Mouse (Mus musculus) limb, embryonic 11.5 days (tissue): ENCODE results near the gene Itgb5. TPM values are rescaled to one million over a fixed set of nuclear protein-coding genes. Genes with fewer than 3 reads are reported as not detected.

Experiments
- ATAC-seq: fragments of 200-750 bp; cut with Nextera tagmentation; 2 replicates; pipeline ENCODE4 v1.8.0; 2017; ENCODE audit warnings: low read depth; ENCODE audit not compliant: insufficient number of reproducible peaks, low FRiP score, low TSS enrichment
- DNase-seq: peaks from one replicate; pipeline ENCODE4 v3.0.0-alpha.2; 2015; ENCODE audit warnings: low spot score
- H3K27ac ChIP-seq: fragments of 300-500 bp; sonication (generic); replicated peaks from 2 replicates; pipeline ENCODE4 v1.5.1; 2014; ENCODE audit warnings: low read depth, mild to moderate bottlenecking, low read length
- H3K27me3 ChIP-seq: fragments of 300-500 bp; sonication (generic); 2 replicates; pipeline ENCODE4 v1.6.1; 2014; ENCODE audit warnings: mild to moderate bottlenecking, low read length, mixed read lengths; ENCODE audit not compliant: control insufficient read depth, insufficient read depth
- H3K36me3 ChIP-seq: fragments of 300-500 bp; sonication (generic); 2 replicates; pipeline ENCODE4 v1.6.1; 2014; ENCODE audit warnings: mild to moderate bottlenecking, low read length, moderate library complexity, mixed read lengths; ENCODE audit not compliant: control insufficient read depth, insufficient read depth
- H3K4me1 ChIP-seq: fragments of 300-500 bp; sonication (generic); 2 replicates; pipeline ENCODE4 v1.6.1; 2014; ENCODE audit warnings: low read length, mixed read lengths; ENCODE audit not compliant: control insufficient read depth, insufficient read depth
- H3K4me2 ChIP-seq: fragments of 300-500 bp; sonication (generic); 2 replicates; pipeline ENCODE4 v1.6.1; 2014; ENCODE audit warnings: low read depth, mild to moderate bottlenecking, moderate library complexity; ENCODE audit not compliant: severe bottlenecking
- H3K4me3 ChIP-seq: fragments of 300-500 bp; sonication (generic); 2 replicates; pipeline ENCODE4 v1.5.1; 2014; ENCODE audit warnings: low read depth, low read length
- H3K9ac ChIP-seq: fragments of 300-500 bp; sonication (generic); 2 replicates; pipeline ENCODE4 v1.6.1; 2014; ENCODE audit warnings: mild to moderate bottlenecking, low read length
- H3K9me3 ChIP-seq: fragments of 300-500 bp; sonication (generic); 2 replicates; pipeline ENCODE4 v1.6.1; 2016; ENCODE audit warnings: low read length; ENCODE audit not compliant: control insufficient read depth
- WGBS: fragments of 180-500 bp; shearing (Covaris S2); extraction: QIAGEN DNeasy Blood & Tissue Kit; methylation state at CpG from one replicate; pipeline ENCODE4 v1.1.7; 2014; 5-methylcytosine and 5-hydroxymethylcytosine counted together
- polyA plus RNA-seq: library from polyadenylated mRNA; unstranded; fragments of >200 nt; fragmentation: Nextera tagmentation; extraction: Ambion mirVana; gene quantifications from 2 replicates; pipeline ENCODE4 v1.2.1, GENCODE M21; 2014

Gene Itgb5
- polyA plus RNA-seq, 1 experiment from 2014 or later, result 64.9 TPM

DNA sequence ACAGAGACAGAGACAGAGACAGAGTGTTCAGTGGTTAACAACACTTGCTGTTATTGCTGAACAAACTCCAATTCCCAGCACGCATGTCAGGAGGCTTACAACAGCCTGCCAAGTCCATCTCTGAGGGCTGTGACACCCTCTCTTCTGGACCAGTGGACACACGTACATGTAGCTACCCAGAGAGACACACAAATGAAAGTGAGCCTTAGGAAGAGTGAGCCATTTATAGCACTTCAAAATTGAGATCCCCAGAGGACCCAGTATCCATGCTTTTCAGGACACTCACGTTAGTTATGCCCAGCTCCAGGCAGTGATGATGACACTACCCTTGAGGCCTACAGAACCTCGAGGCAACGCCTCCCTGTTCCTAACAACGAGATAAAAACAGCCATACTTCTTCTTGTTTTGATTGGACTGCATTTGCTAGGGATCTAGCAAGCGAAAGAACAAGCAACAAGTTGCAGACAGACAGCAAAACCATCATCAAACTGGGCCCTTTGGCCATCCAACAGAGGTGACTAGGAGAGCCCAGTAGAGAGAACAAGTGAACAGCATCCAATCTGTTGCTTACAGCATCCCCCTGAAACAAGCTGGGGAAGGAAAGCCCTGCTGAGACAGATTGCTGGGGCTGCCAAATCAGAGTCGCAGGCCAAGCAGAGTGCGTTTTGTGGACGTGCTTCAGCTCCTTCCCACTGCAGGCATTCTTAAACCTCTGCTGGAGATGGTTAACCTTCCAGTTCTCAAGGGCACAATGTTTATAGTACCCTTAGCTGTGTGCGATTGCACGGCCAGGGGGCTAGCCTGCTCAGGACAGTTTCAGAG, 109.1 kb downstream of the Itgb5 start:
- no peak for DNase-seq
- H3K4me1 ChIP-seq, result peaks cover 46% of the 10 kb centered on the region
- H3K4me2 ChIP-seq, result no peak overlapping the region
- ATAC-seq, result no peak
- H3K27me3 ChIP-seq, result no peaks in the 10 kb centered on the region
- 67% methylated on average over 12 of the region's 12 CpGs for WGBS
- no peak overlapping the region for H3K27ac ChIP-seq
- no peak overlapping the region for H3K9ac ChIP-seq
- H3K9me3 ChIP-seq, result no peaks in the 10 kb centered on the region
- H3K4me3 ChIP-seq, result no peak overlapping the region
- no peaks in the 10 kb centered on the region for H3K36me3 ChIP-seq

DNA sequence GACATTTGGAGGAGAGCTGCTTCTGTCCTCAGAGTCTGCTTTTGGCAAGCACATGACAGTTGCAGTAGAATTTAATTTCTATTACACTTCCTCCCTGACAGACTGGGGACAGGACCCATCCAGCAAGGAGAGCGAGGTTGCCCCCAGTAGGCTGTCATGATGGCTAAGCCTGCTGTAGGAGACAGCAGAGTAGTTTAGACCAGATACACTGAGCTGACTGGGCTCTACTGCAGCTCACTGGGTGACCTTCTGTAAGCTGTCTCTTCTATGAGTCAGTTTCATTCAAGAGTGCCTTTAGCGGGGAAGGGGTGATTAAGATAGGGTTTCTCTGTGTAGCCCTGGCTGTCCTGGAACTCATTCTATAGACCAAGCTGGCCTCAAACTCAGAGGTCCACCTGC, 109.7 kb downstream of the Itgb5 start:
- H3K27ac ChIP-seq, result no peak overlapping the region
- DNase-seq (no peak), ATAC-seq (no peak)
- H3K4me1 ChIP-seq, result peaks cover 46% of the 10 kb centered on the region
- no peak overlapping the region for H3K4me3 ChIP-seq
- no peaks in the 10 kb centered on the region for H3K27me3 ChIP-seq
- no peak overlapping the region for H3K4me2 ChIP-seq
- H3K9ac ChIP-seq, result no peak overlapping the region
- 78% methylated on average over 2 of the region's 2 CpGs for WGBS
- no peaks in the 10 kb centered on the region for H3K9me3 ChIP-seq
- no peaks in the 10 kb centered on the region for H3K36me3 ChIP-seq

DNA sequence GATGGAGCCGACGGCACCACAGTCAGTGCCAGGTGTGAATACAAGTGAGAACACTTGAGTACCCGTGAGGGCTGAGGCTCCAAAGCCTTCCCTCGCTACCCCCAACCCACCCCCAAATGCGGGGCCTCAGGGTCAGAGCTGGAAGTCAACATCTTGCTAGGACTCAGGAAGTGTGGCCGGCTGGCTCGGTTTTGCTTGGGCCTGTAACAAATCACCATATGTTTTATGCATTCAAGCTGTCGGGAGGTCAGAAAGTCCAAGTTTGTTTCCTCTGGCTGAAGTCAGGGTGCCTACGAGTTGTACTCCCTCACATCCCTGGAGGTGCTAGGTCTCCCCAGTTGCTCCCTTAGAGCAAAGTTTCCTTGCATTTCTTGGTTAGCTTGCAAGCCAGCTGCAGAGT, 110.2 kb downstream of the Itgb5 start:
- no peak overlapping the region for H3K27ac ChIP-seq
- H3K27me3 ChIP-seq, result no peaks in the 10 kb centered on the region
- no peak overlapping the region for H3K4me2 ChIP-seq
- no peaks in the 10 kb centered on the region for H3K36me3 ChIP-seq
- H3K9ac ChIP-seq, result no peak overlapping the region
- peak; percentile 64 for DNase-seq
- H3K4me1 ChIP-seq, result peaks cover 45% of the 10 kb centered on the region
- H3K4me3 ChIP-seq, result no peak overlapping the region
- WGBS, result 22% methylated on average over 9 of the region's 9 CpGs
- H3K9me3 ChIP-seq, result no peaks in the 10 kb centered on the region
- no peak for ATAC-seq

DNA sequence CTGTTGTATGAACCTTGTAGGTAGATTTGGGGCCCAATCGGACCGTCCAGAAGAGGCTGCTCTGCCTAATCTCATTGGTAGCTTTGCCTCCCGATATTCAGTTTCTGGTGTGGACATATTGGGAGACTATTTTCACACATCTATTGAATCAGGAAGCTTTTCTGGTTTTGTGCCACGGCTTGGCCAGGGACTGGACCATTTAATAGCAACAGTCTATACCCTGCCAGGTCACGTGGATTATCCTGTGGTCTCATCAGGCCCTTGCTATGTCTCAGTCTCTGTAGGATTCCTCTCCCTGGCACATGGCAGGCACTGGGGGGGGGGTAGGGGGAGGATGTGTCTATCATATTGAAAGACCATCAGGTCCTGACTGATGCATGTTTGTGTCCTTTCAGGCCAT, 110.6 kb downstream of the Itgb5 start:
- Histone ChIP-seq H3K36me3 (no peaks in the 10 kb centered on the region), H3K4me1 (peaks cover 47% of the 10 kb centered on the region), H3K4me3 (no peak overlapping the region), H3K4me2 (no peak overlapping the region), H3K27ac (no peak overlapping the region), H3K9ac (no peak overlapping the region), H3K9me3 (no peaks in the 10 kb centered on the region), H3K27me3 (no peaks in the 10 kb centered on the region)
- DNase-seq (no peak), ATAC-seq (no peak)
- WGBS, result 83% methylated on average over 5 of the region's 5 CpGs

DNA sequence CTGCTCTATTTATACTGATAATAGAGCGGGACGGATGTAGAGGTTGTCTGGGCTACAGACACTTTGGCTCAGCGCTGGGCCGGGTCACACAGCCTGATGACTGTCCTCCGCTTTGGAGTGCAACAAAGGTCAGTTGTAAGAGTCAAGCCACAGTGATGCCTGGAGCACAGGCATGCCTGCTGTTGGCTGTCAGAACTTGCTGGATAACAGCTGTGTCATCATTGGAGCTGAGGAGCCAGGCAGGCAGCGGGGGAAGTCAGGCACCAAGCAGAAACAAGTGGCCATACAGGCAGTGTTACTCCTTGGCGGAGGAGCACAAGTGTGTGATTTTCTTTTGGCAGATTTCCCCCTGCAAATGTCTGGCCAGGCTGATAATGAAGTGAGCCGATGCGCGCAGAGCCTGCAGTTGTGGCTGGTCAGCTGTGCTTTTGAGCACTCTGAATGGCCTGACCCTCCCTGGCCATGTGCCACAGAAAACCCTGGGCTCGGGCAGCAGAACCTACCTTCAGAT, 111.9 kb downstream of the Itgb5 start:
- peaks cover 55% of the 10 kb centered on the region for H3K4me1 ChIP-seq

DNA sequence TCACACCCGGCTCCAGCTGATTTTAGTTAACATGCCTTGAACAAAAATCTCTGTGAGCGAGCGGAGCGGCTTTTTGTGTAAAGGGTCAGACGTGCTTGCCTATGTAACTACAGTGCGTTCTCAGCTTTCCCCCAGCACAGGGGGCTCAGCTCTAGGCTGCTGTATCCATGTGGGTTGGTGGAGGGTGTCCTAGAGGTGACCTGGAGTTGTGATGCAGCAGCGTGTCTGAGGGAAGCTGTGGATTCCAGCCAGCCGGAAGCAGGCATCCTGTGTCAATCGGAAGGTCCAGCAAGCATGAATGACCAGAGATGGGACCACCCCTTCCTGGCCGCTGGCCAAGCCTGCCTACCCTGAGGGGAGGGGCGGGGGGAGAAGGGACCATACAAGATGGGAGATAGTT, 112.9 kb downstream of the Itgb5 start:
- no peak overlapping the region for H3K9ac ChIP-seq
- no peaks in the 10 kb centered on the region for H3K36me3 ChIP-seq
- no peak overlapping the region for H3K4me2 ChIP-seq
- peak overlapping the region; percentile 47 for H3K27ac ChIP-seq
- H3K4me1 ChIP-seq, result peaks cover 61% of the 10 kb centered on the region
- no peaks in the 10 kb centered on the region for H3K27me3 ChIP-seq
- DNase-seq, result peak; percentile 64
- H3K9me3 ChIP-seq, result no peaks in the 10 kb centered on the region
- 53% methylated on average over 11 of the region's 11 CpGs for WGBS
- ATAC-seq, result peak; percentile 42; the same call in 1 of the 2 replicates
- no peak overlapping the region for H3K4me3 ChIP-seq

More for the DNA sequence above, 111.9 kb downstream of the Itgb5 start:
- DNase-seq (no peak), ATAC-seq (no peak)
- H3K27ac ChIP-seq, result peak overlapping the region; percentile 36; the same call in 1 of the 2 replicates
- WGBS, result 78% methylated on average over 11 of the region's 11 CpGs
- H3K27me3 ChIP-seq, result no peaks in the 10 kb centered on the region
- H3K36me3 ChIP-seq, result no peaks in the 10 kb centered on the region
- H3K9me3 ChIP-seq, result no peaks in the 10 kb centered on the region
- H3K9ac ChIP-seq, result no peak overlapping the region
- no peak overlapping the region for H3K4me2 ChIP-seq
- H3K4me3 ChIP-seq, result no peak overlapping the region

DNA sequence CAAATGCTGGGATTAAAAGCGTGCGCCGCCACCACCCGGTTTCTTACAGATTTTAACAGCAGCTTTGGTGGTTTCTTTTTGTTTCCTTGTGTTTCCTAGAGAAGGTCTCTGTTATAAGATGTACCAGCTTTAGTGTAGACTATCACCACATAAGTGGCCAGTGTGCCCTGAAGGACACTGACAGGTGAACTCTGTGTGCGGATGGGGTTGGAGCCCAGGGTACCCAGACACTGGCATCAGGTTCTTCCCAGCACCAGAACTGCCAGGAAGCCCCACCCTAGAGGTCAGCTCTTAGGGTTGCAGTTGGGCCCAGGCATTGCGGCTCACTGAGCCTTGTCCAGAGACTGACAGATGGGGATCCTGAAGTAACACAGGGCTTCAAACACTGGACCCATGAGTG, 113.9 kb downstream of the Itgb5 start:
- ATAC-seq, result no peak
- H3K36me3 ChIP-seq, result no peaks in the 10 kb centered on the region
- no peak for DNase-seq
- no peaks in the 10 kb centered on the region for H3K27me3 ChIP-seq
- no peak overlapping the region for H3K4me3 ChIP-seq
- no peak overlapping the region for H3K4me2 ChIP-seq
- H3K9ac ChIP-seq, result no peak overlapping the region
- 98% methylated on average over 6 of the region's 6 CpGs for WGBS
- H3K9me3 ChIP-seq, result no peaks in the 10 kb centered on the region
- peaks cover 58% of the 10 kb centered on the region for H3K4me1 ChIP-seq
- no peak overlapping the region for H3K27ac ChIP-seq

DNA sequence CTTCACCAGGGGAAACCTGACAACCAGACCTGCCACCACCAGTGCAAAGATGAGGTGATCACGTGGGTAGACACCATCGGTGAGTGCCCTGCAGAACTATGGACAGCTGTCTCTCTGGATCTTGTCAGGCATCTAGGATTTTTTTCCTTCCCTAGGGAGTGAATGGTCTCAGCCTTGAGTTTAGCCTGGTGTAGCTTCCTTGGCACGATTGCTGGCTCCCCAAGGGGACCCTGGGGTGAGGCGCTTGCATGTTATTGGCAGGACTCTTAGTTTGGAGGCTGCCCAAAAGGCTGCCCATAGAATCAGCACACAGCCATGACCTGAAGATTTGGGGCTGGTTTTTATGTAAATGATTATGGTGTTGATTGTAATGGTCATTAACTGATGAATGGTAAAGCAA, 114.7 kb downstream of the Itgb5 start:
- no peak for DNase-seq
- no peaks in the 10 kb centered on the region for H3K36me3 ChIP-seq
- no peak for ATAC-seq
- H3K9me3 ChIP-seq, result no peaks in the 10 kb centered on the region
- WGBS, result 89% methylated on average over 4 of the region's 4 CpGs
- H3K27me3 ChIP-seq, result no peaks in the 10 kb centered on the region
- H3K27ac ChIP-seq, result no peak overlapping the region
- no peak overlapping the region for H3K4me3 ChIP-seq
- no peak overlapping the region for H3K9ac ChIP-seq
- H3K4me1 ChIP-seq, result peaks cover 51% of the 10 kb centered on the region
- H3K4me2 ChIP-seq, result no peak overlapping the region
